ENCODE assay signal across 8 mouse cellular contexts in genomic region chr6:55520237-55521095, GRCm38 (mm10).
DNase-seq lines count a peak whose midpoint lies in the region; ATAC-seq and TF ChIP-seq lines count a peak whose summit lies in the region.

No protein-coding gene starts in this region.

- DNase-seq in MEL (ENCODE audit: low read depth, low spot score), result peak; percentile 29
- peak; percentile 94 for DNase-seq in brain, embryonic 14.5 days (ENCODE audit: low read depth)
- peak; percentile 77 for DNase-seq in forebrain, embryonic 11.5 days (ENCODE audit: low spot score)
- peak; percentile 58 for DNase-seq in heart, postnatal 4 days
- peak; percentile 55 to 59 for DNase-seq in layer of hippocampus, adult 2 months (ENCODE audit: low spot score in 2 of 2)
- no peak for DNase-seq in stomach, postnatal 0 days (ENCODE audit: low spot score)
- no peak for DNase-seq in spleen, postnatal 36 days (ENCODE audit: low spot score in 2 of 2)

- no peak for TF ChIP-seq EP300 in MEL (IDR thresholded peaks at IDR 0.05; ENCODE audit: low read depth in 1 of 2, low read length in 2 of 2)
- no peak for TF ChIP-seq EP300 in stomach, postnatal 0 days (optimal IDR thresholded peaks at IDR 0.05)

- no peaks in the 10 kb centered on the region for H3K27me3 ChIP-seq in MEL (ENCODE audit: control insufficient read depth in 1 of 2, insufficient read depth in 2 of 2, low read length in 2 of 2)
- H3K27me3 ChIP-seq in forebrain, embryonic 11.5 days (ENCODE audit: control insufficient read depth, insufficient read depth, low read length), result no peaks in the 10 kb centered on the region
- no peaks in the 10 kb centered on the region for H3K27me3 ChIP-seq in stomach, postnatal 0 days (ENCODE audit: control insufficient read depth, insufficient read depth, low read length)

- H3K27ac ChIP-seq in MEL (ENCODE audit: control insufficient read depth, low read depth, low read length), result no peak overlapping the region
- no peak overlapping the region for H3K27ac ChIP-seq in forebrain, embryonic 11.5 days (ENCODE audit: low read depth, low read length)
- no peak overlapping the region for H3K27ac ChIP-seq in layer of hippocampus, adult 2 months
- no peak overlapping the region for H3K27ac ChIP-seq in stomach, postnatal 0 days (replicated peaks)

- H3K79me2 ChIP-seq in MEL (ENCODE audit: control insufficient read depth, insufficient read depth, low read length, poor library complexity), result no peaks in the 10 kb centered on the region

- WGBS in forebrain, embryonic 11.5 days, result 44% methylated on average over 10 of the region's 11 CpGs
- WGBS in stomach, postnatal 0 days, result 44% methylated on average over 11 of the region's 11 CpGs

- no peaks in the 10 kb centered on the region for H3K36me3 ChIP-seq in MEL (ENCODE audit: control insufficient read depth in 1 of 2, insufficient read depth in 2 of 2, low read length in 2 of 2)
- H3K36me3 ChIP-seq in forebrain, embryonic 11.5 days (ENCODE audit: control insufficient read depth, insufficient read depth, low read length), result no peaks in the 10 kb centered on the region
- no peaks in the 10 kb centered on the region for H3K36me3 ChIP-seq in stomach, postnatal 0 days (ENCODE audit: control insufficient read depth, insufficient read depth, low read length)

- peak; percentile 79 for ATAC-seq in forebrain, embryonic 11.5 days (replicated peaks; ENCODE audit: low FRiP score)
- ATAC-seq in megakaryocyte progenitor cell, adult 5-6 weeks (replicated peaks; ENCODE audit: poor library complexity), result peak; percentile 54; the same call in 1 of the 2 replicates
- ATAC-seq in stomach, postnatal 0 days (ENCODE audit: low FRiP score, low TSS enrichment), result 0 out of 2 replicates have a peak, but pooled peaks have one; percentile 45

- H3K9me3 ChIP-seq in MEL (replicated peaks; ENCODE audit: insufficient read depth, low read length), result no peaks in the 10 kb centered on the region
- no peaks in the 10 kb centered on the region for H3K9me3 ChIP-seq in forebrain, embryonic 11.5 days (ENCODE audit: control insufficient read depth, low read length)
- no peaks in the 10 kb centered on the region for H3K9me3 ChIP-seq in stomach, postnatal 0 days (ENCODE audit: control insufficient read depth, low read length)

- H3K9ac ChIP-seq in MEL (ENCODE audit: control insufficient read depth, low read depth, low read length, poor library complexity, severe bottlenecking), result no peak overlapping the region
- H3K9ac ChIP-seq in forebrain, embryonic 11.5 days (ENCODE audit: low read length), result no peak overlapping the region
- H3K9ac ChIP-seq in stomach, postnatal 0 days (ENCODE audit: low read length), result no peak overlapping the region

- no peak overlapping the region for H3K4me3 ChIP-seq in MEL (ENCODE audit: control insufficient read depth in 1 of 2, insufficient read depth in 1 of 2, low read depth in 2 of 2, low read length in 2 of 2)
- no peak overlapping the region for H3K4me3 ChIP-seq in forebrain, embryonic 11.5 days (ENCODE audit: low read depth, low read length)
- no peak overlapping the region for H3K4me3 ChIP-seq in layer of hippocampus, adult 2 months
- no peak overlapping the region for H3K4me3 ChIP-seq in stomach, postnatal 0 days (ENCODE audit: low read depth, low read length)

- TF ChIP-seq RAD21 in MEL (IDR thresholded peaks at IDR 0.05; ENCODE audit: low read depth, low read length), result no peak

- no peaks in the 10 kb centered on the region for H3K4me1 ChIP-seq in MEL (ENCODE audit: control insufficient read depth in 1 of 2, insufficient read depth in 2 of 2, low read length in 2 of 2)
- no peaks in the 10 kb centered on the region for H3K4me1 ChIP-seq in forebrain, embryonic 11.5 days (replicated peaks; ENCODE audit: control insufficient read depth, insufficient read depth, low read length)
- H3K4me1 ChIP-seq in stomach, postnatal 0 days (replicated peaks; ENCODE audit: control insufficient read depth, insufficient read depth), result no peaks in the 10 kb centered on the region

- TF ChIP-seq POLR2A in MEL (IDR thresholded peaks at IDR 0.05; ENCODE audit: control insufficient read depth in 1 of 2, insufficient read depth in 1 of 2, low read depth in 1 of 2, low read length in 2 of 2, poor library complexity in 1 of 2), result no peak
- no peak for TF ChIP-seq POLR2A in brain, embryonic 14.5 days (IDR thresholded peaks at IDR 0.05; ENCODE audit: borderline replicate concordance, extremely low read depth, insufficient read depth, insufficient read length, poor library complexity, severe bottlenecking)

- no peak overlapping the region for H3K4me2 ChIP-seq in forebrain, embryonic 11.5 days (ENCODE audit: low read depth, low read length, severe bottlenecking)
- no peak overlapping the region for H3K4me2 ChIP-seq in stomach, postnatal 0 days (replicated peaks; ENCODE audit: low read depth)

- TF ChIP-seq CTCF in MEL (IDR thresholded peaks at IDR 0.05 in 2 of 3, conservative IDR thresholded peaks at IDR 0.05 in 1 of 3; ENCODE audit: control insufficient read depth in 1 of 3, insufficient read depth in 1 of 3, low read depth in 2 of 3, low read length in 3 of 3, poor library complexity in 1 of 3, severe bottlenecking in 1 of 3), result peak; percentile 31 to 37 (median 31); a peak in 5 of 6 replicates
- TF ChIP-seq CTCF in brain, embryonic 14.5 days (IDR thresholded peaks at IDR 0.05; ENCODE audit: borderline replicate concordance, extremely low read depth, insufficient read depth, insufficient read length), result peak; percentile 74
- peak; percentile 41; the same call in 1 of the 2 replicates for TF ChIP-seq CTCF in layer of hippocampus, adult 2 months (conservative IDR thresholded peaks at IDR 0.05)
- peak; percentile 69 for TF ChIP-seq CTCF in stomach, postnatal 0 days (IDR thresholded peaks at IDR 0.05; ENCODE audit: low read depth)

TF ChIP-seq in MEL, 35 proteins besides CTCF, POLR2A, EP300 and RAD21:
- 0 out of 2 replicates have a peak, but pooled peaks have one; percentile 6 for TF ChIP-seq SMC3 (IDR thresholded peaks at IDR 0.05; ENCODE audit: low read depth, low read length)
- TF ChIP-seq USF1 (IDR thresholded peaks at IDR 0.05; ENCODE audit: low read depth, low read length), result no peak

Comparison
In these comparisons a context has a peak if more than half of its experiments do, and no peak if none do; other contexts are left out.
1. DNase-seq: peak in MEL (single experiment), brain, embryonic 14.5 days (single experiment), forebrain, embryonic 11.5 days (single experiment), heart, postnatal 4 days (single experiment) and layer of hippocampus, adult 2 months (2 of 2); none in stomach, postnatal 0 days (single experiment) and spleen, postnatal 36 days (0 of 2).
2. Peak in every context shown above with its lines, with median percentiles within 50 percentile points of each other: CTCF ChIP-seq and ATAC-seq.